Mouse (Mus musculus): ENCODE measurements around the gene Glipr1l3.
"Not testable (repeated sequence)": the region's sequence is repeated elsewhere in the genome, so short reads cannot be mapped to it uniquely, and the experiment has no call there.

Gene Glipr1l3

GRCm38 (mm10) chr10:112159882-112160560 lies at the start of gene Glipr1l3:
Glipr1l3 (minus strand) TSS chr10:112160327.
- peak; percentile 82 to 89 for DNase-seq (ENCODE audit: low spot score in 2 of 2)

GRCm38 (mm10) chr10:112203463-112203862 lies 43.3 kb upstream of the Glipr1l3 start:
- peak; percentile 8 to 30 for DNase-seq (ENCODE audit: low spot score in 2 of 2)

GRCm38 (mm10) chr10:112193919-112194318 lies 33.8 kb upstream of the Glipr1l3 start:
- DNase-seq (ENCODE audit: low spot score in 2 of 2), result not testable (repeated sequence)

GRCm38 (mm10) chr10:112177027-112177426 lies 16.9 kb upstream of the Glipr1l3 start:
- DNase-seq (ENCODE audit: low spot score in 2 of 2), result not testable (repeated sequence)

GRCm38 (mm10) chr10:112163168-112163766 lies 3.1 kb upstream of the Glipr1l3 start, which contains the start of gene Caps2:
Caps2 (plus strand) TSS chr10:112163621.
- no peak for DNase-seq (ENCODE audit: low spot score in 2 of 2)

- DNase-seq (ENCODE audit: low spot score in 2 of 2), result no peak
Observed at GRCm38 (mm10) chr10:112139834-112140233, 20.3 kb downstream of the Glipr1l3 start.

GRCm38 (mm10) chr10:112138871-112139430 lies 21.2 kb downstream of the Glipr1l3 start:
- DNase-seq (ENCODE audit: low spot score in 2 of 2), result no peak

- DNase-seq (ENCODE audit: low spot score in 2 of 2), result peak; percentile 16 to 34
Observed at GRCm38 (mm10) chr10:112138050-112138870, 21.9 kb downstream of the Glipr1l3 start.

- no peak for DNase-seq (ENCODE audit: low spot score in 2 of 2)
Observed at GRCm38 (mm10) chr10:112132194-112132593, 27.9 kb downstream of the Glipr1l3 start.

GRCm38 (mm10) chr10:112127682-112128230 lies 32.4 kb downstream of the Glipr1l3 start:
- DNase-seq (ENCODE audit: low spot score in 2 of 2), result not testable (repeated sequence)

GRCm38 (mm10) chr10:112125090-112125489 lies 35.0 kb downstream of the Glipr1l3 start:
- not testable (repeated sequence) for DNase-seq (ENCODE audit: low spot score in 2 of 2)

- DNase-seq (ENCODE audit: low spot score in 2 of 2), result no peak
Observed at GRCm38 (mm10) chr10:112110401-112110800, 49.7 kb downstream of the Glipr1l3 start.

GRCm38 (mm10) chr10:112105785-112106184 lies 54.3 kb downstream of the Glipr1l3 start:
- DNase-seq (ENCODE audit: low spot score in 2 of 2), result peak; percentile 4 to 35

Data from frontal cortex, postnatal 10 days (tissue).